Mouse (Mus musculus): ENCODE results near the gene Plaur. TPM values are rescaled to one million over a fixed set of nuclear protein-coding genes. Genes with fewer than 3 reads are reported as not detected.
A peak's percentile ranks its signal among the peaks of the same experiment; 100 is the strongest.

Gene Plaur
- polyA plus RNA-seq, 1 experiment: 0.79 TPM

DNA sequence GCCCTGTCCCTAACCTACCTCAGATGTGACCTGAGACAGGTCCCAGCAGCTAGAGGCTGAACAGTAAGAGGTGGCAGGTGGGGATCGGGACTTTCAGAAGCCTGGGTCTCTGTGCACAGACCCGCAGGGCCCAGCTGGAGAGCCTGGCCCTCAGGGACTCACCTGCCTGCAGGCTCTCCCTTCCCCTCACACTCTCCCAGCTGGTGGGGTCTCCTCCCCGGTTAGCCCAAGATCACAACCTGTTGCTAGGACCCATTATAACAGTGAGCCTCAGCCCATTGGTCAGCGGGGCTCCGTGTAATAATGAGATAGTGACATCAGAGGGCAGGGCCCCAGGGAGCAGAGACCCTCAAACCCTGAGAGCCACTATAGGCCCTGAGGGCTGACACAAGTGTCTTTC, 27.0 kb upstream of the Plaur start:
- no peaks in the 10 kb centered on the region for H3K27me3 ChIP-seq (ENCODE audit: control insufficient read depth, insufficient read depth, low read length)
- DNase-seq: no peak
- no peak overlapping the region for H3K4me3 ChIP-seq (replicated peaks; ENCODE audit: insufficient read depth, low read depth, low read length)
- TF ChIP-seq CTCF (IDR thresholded peaks at IDR 0.05; ENCODE audit: borderline replicate concordance, insufficient read depth, low read depth, low read length) (no peak), POLR2A (IDR thresholded peaks at IDR 0.05; ENCODE audit: borderline replicate concordance, insufficient read depth, low read length) (no peak)
- WGBS: 84% methylated on average over 5 of the region's 5 CpGs
- no peak overlapping the region for H3K27ac ChIP-seq (ENCODE audit: insufficient read depth, low read length)
- peaks cover 60% of the 10 kb centered on the region for H3K4me1 ChIP-seq (ENCODE audit: control insufficient read depth, insufficient read depth, low read length)

DNA sequence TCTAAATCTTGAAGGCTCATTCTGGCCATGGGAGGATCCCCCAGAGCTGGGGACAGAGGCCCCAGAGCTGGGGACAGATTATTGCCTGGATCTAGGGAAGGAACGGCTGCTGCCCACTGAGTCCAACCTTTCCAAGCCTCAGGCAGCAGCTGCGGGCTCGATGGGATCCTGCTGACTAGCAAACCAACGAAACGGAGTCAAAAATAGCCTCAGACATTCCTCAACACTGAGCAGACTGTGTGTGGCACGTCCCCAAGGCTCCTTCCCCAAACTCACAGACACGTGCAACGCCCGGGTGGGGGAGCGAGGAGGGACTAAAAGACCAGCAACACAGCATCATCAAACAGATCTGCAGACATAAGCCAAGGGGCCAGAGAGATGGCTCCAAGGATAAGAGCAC, 24.3 kb upstream of the Plaur start:
- peaks cover 33% of the 10 kb centered on the region for H3K4me1 ChIP-seq (ENCODE audit: control insufficient read depth, insufficient read depth, low read length)
- H3K4me3 ChIP-seq (replicated peaks; ENCODE audit: insufficient read depth, low read depth, low read length): no peak overlapping the region
- peak; percentile 58 to 66 for DNase-seq
- 12% methylated on average over 10 of the region's 10 CpGs for WGBS
- TF ChIP-seq POLR2A (IDR thresholded peaks at IDR 0.05; ENCODE audit: borderline replicate concordance, insufficient read depth, low read length): no peak
- TF ChIP-seq CTCF (IDR thresholded peaks at IDR 0.05; ENCODE audit: borderline replicate concordance, insufficient read depth, low read depth, low read length): no peak
- no peaks in the 10 kb centered on the region for H3K27me3 ChIP-seq (ENCODE audit: control insufficient read depth, insufficient read depth, low read length)
- H3K27ac ChIP-seq (ENCODE audit: insufficient read depth, low read length): peak overlapping the region; percentile 8

DNA sequence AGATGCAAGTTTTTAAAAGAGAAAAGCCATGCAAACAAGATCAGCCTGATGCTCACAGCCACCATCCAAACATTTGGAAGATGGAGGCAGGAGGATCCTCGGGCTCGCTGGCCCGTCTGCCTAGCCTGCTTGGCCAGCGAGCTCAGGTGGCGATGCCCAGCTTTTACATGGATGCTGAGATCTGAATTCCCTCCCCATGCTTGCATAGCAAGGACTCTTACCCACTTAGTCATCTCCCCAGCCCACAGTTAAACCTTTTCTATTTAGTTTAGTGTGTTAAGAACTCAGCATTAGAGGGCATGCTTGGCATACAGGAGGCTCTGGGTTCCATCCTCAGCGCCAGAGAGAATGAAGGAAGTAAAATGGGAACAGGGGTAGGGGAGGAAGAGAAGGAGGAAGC, 23.1 kb upstream of the Plaur start:
- no peak overlapping the region for H3K27ac ChIP-seq (ENCODE audit: insufficient read depth, low read length)
- H3K27me3 ChIP-seq (ENCODE audit: control insufficient read depth, insufficient read depth, low read length): no peaks in the 10 kb centered on the region
- peaks cover 27% of the 10 kb centered on the region for H3K4me1 ChIP-seq (ENCODE audit: control insufficient read depth, insufficient read depth, low read length)
- TF ChIP-seq CTCF (IDR thresholded peaks at IDR 0.05; ENCODE audit: borderline replicate concordance, insufficient read depth, low read depth, low read length) (no peak), POLR2A (IDR thresholded peaks at IDR 0.05; ENCODE audit: borderline replicate concordance, insufficient read depth, low read length) (no peak)
- H3K4me3 ChIP-seq (replicated peaks; ENCODE audit: insufficient read depth, low read depth, low read length): no peak overlapping the region
- 77% methylated on average over 6 of the region's 6 CpGs for WGBS
- DNase-seq: no peak

DNA sequence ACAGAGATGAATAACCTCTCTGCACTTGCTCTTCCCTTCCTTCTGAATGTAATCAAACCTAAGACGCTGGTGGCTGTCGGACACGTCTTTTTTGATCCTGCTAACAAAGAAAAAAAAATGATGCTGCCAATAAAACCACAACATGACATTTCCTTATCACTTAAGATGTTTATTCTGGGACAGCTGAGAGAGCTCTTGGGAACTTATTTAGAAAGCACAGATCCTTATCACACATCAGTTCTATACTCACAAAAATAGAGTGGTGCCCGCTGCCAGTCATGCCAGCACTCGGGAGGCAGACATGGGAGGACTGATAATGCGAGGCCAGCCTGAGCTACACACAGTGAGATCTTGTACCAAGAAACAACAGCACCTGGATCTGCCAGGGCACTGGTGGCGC, 22.4 kb upstream of the Plaur start:
- no peaks in the 10 kb centered on the region for H3K27me3 ChIP-seq (ENCODE audit: control insufficient read depth, insufficient read depth, low read length)
- WGBS: 95% methylated on average over 7 of the region's 7 CpGs

DNA sequence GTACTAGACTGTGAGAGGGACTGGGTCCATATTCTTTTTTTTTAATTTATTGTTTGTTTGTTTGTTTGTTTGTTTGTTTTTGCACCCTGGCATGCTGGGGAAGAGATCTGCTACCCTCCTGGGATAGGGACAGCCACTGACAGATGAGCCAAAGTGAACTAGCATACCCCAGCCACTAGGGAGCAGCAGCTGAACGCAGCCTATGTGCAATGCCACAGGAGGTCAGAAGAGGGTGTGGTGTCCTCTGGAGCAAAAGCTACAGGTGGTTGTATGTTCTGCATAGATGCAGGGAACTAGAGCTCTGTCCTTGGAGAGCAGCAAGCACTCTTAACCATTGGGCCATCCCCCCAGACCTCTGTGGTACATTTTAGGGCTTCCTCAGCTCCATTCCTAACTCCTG, 20.5 kb upstream of the Plaur start:
- Histone ChIP-seq H3K27ac (ENCODE audit: insufficient read depth, low read length) (no peak overlapping the region), H3K4me1 (ENCODE audit: control insufficient read depth, insufficient read depth, low read length) (peaks cover 20% of the 10 kb centered on the region), H3K27me3 (ENCODE audit: control insufficient read depth, insufficient read depth, low read length) (no peaks in the 10 kb centered on the region), H3K4me3 (replicated peaks; ENCODE audit: insufficient read depth, low read depth, low read length) (no peak overlapping the region)
- peak; percentile 100 for TF ChIP-seq CTCF (IDR thresholded peaks at IDR 0.05; ENCODE audit: borderline replicate concordance, insufficient read depth, low read depth, low read length)
- TF ChIP-seq POLR2A (IDR thresholded peaks at IDR 0.05; ENCODE audit: borderline replicate concordance, insufficient read depth, low read length): no peak
- peak; percentile 69 to 72 for DNase-seq
- WGBS: 13% methylated on average over 1 of the region's 1 CpGs

More for the DNA sequence above, 22.4 kb upstream of the Plaur start:
- Histone ChIP-seq H3K4me3 (replicated peaks; ENCODE audit: insufficient read depth, low read depth, low read length) (no peak overlapping the region), H3K27ac (ENCODE audit: insufficient read depth, low read length) (no peak overlapping the region), H3K4me1 (ENCODE audit: control insufficient read depth, insufficient read depth, low read length) (peaks cover 26% of the 10 kb centered on the region)
- no peak for DNase-seq
- TF ChIP-seq POLR2A (IDR thresholded peaks at IDR 0.05; ENCODE audit: borderline replicate concordance, insufficient read depth, low read length) (no peak), CTCF (IDR thresholded peaks at IDR 0.05; ENCODE audit: borderline replicate concordance, insufficient read depth, low read depth, low read length) (no peak)

DNA sequence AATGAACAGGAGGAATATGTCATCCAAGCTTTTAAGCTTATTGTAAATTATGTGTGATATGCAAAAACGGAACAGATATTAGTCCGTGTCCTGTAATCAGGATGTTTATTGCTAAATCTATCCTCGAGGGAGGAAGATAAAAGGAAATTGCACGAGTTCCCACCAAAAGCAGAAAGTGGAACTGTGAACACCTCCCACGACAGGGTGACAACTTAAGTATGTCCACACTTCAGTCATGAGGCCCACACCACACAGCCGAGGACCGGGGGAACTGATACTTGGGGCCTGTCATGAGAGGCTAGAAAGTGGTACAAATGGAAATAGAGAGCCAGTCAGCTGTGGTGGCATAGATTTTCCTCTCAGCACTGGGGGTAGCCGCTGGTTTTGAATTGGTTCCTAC, 20.0 kb upstream of the Plaur start:
- no peak overlapping the region for H3K27ac ChIP-seq (ENCODE audit: insufficient read depth, low read length)
- TF ChIP-seq CTCF (IDR thresholded peaks at IDR 0.05; ENCODE audit: borderline replicate concordance, insufficient read depth, low read depth, low read length) (no peak), POLR2A (IDR thresholded peaks at IDR 0.05; ENCODE audit: borderline replicate concordance, insufficient read depth, low read length) (no peak)
- 83% methylated on average over 8 of the region's 8 CpGs for WGBS
- DNase-seq: no peak
- no peaks in the 10 kb centered on the region for H3K27me3 ChIP-seq (ENCODE audit: control insufficient read depth, insufficient read depth, low read length)
- no peak overlapping the region for H3K4me3 ChIP-seq (replicated peaks; ENCODE audit: insufficient read depth, low read depth, low read length)
- H3K4me1 ChIP-seq (ENCODE audit: control insufficient read depth, insufficient read depth, low read length): peaks cover 15% of the 10 kb centered on the region

DNA sequence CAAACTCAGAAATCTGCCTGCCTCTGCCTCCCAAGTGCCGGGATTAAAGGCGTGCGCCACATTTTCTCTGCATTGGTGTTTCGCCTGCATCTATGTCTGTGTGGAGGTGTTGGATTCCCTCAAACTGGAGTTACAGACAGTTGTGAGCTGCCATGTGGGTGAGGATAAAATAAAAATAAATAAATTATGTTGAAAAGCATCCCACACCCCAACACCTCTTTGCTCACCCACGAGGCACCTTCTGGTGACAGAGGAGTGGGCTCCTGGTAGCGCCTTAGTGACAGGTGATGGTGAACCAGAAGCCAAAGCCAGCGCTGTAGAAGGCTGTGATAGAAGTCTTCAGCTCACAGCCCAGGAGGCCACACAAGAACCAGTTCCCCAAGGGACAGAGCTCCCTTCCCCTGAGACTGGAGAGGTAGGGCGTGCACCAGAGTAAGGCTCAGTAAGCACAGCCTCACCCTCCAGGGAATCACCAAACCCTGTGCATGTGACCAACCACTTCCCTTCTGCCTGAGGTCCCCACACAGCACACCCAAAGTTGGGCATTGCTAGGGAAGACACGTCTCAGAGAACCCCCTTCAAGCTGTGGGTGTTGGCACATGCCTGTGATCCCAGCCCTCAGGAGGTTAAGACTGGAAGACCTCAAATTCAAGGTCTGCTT, 16.9 kb upstream of the Plaur start:
- Histone ChIP-seq H3K27me3 (ENCODE audit: control insufficient read depth, insufficient read depth, low read length) (no peaks in the 10 kb centered on the region), H3K4me1 (ENCODE audit: control insufficient read depth, insufficient read depth, low read length) (no peaks in the 10 kb centered on the region), H3K27ac (ENCODE audit: insufficient read depth, low read length) (no peak overlapping the region), H3K4me3 (replicated peaks; ENCODE audit: insufficient read depth, low read depth, low read length) (no peak overlapping the region)
- WGBS: 93% methylated on average over 9 of the region's 9 CpGs
- DNase-seq: no peak
- TF ChIP-seq CTCF (IDR thresholded peaks at IDR 0.05; ENCODE audit: borderline replicate concordance, insufficient read depth, low read depth, low read length): no peak
- no peak for TF ChIP-seq POLR2A (IDR thresholded peaks at IDR 0.05; ENCODE audit: borderline replicate concordance, insufficient read depth, low read length)

DNA sequence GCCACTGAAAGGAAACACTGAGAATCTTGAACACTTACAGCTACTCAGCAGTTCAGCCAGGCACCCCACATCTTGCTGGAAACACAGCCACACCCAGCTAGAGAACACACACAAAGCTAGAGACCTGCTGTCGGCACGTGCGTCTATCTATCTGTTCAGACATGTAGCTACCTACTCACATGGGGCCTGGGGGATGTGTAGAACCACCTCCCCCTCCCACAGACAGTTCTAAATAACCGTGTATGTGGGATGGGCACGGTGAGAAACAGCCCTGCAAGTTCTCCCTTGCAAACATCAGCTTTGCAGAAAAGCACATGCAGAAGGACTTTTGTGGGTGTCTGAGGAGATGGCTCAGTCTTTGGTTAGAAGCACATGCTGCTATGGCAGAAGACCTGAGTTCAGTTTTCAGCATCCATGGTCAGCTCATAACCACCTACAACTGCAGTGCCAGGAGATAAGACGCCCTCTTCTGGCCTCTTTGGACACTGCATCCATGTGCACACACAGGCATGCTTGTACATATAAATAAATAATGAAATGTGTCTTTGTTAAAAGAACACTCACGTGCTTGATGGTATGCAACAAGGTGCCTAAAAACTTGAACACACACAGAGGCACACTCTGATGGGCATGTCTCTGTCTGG, 15.5 kb upstream of the Plaur start:
- TF ChIP-seq POLR2A (IDR thresholded peaks at IDR 0.05; ENCODE audit: borderline replicate concordance, insufficient read depth, low read length) (no peak), CTCF (IDR thresholded peaks at IDR 0.05; ENCODE audit: borderline replicate concordance, insufficient read depth, low read depth, low read length) (no peak)
- DNase-seq: no peak
- no peak overlapping the region for H3K4me3 ChIP-seq (replicated peaks; ENCODE audit: insufficient read depth, low read depth, low read length)
- no peaks in the 10 kb centered on the region for H3K27me3 ChIP-seq (ENCODE audit: control insufficient read depth, insufficient read depth, low read length)
- H3K4me1 ChIP-seq (ENCODE audit: control insufficient read depth, insufficient read depth, low read length): no peaks in the 10 kb centered on the region
- H3K27ac ChIP-seq (ENCODE audit: insufficient read depth, low read length): no peak overlapping the region
- 79% methylated on average over 7 of the region's 7 CpGs for WGBS
